Mouse (Mus musculus) liver, postnatal 0 days (tissue): ENCODE data around the gene Gpr171.

Experiments
- CTCF ChIP-seq: sonication (generic); IDR thresholded peaks from 2 replicates; pipeline ENCODE4 v1.5.1; 2016; ENCODE audit warnings: antibody characterized with exemption, low read depth
- EP300 ChIP-seq: IDR thresholded peaks from 2 replicates; pipeline ENCODE4 v1.6.1; 2016; ENCODE audit warnings: antibody characterized with exemption, low read depth, mild to moderate bottlenecking

DNA sequence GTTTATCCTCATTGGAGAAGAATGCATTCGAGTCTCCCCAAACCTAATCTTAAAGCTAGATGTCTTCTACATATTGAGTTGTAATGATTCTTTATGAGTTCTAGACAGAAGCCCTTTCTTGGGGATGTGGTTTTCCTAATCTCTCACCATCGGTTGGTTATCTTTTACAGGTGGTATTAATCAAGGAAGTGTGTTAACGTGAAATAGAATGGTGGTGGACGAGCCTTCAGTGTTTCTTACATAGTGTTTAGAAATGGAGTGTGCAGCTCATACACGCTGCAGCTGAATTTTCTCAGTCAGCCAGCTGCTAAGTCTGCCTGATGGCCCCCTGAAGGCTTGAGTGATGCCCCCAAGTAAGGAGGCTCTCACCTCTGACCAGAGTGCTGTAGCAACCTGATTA is 39.5 kb downstream of the Gpr171 start:
- TF ChIP-seq CTCF = no peak
- no peak for TF ChIP-seq EP300
